ENCODE assay signal across 18 mouse cellular contexts in the genomic region with DNA sequence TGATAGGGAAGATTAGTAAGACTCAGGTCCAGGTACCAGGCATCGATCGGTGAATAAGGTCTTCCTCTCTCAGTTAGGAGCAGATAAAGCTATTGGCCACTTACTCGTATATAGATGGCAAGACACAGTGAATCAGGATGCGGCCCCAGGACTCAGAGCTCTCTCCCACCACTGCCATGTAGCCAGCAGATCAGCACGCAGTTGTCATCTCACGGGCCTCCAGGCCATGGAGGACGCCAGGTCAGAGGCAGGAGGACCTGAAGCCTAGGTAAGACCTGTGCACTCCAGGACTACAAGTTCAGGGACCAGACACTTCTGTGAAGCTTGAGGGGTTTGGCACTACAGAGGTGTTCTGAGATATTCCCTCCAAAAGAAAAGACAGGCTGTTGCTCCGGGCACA. TPM values are rescaled to one million over a fixed set of nuclear protein-coding genes. Genes with fewer than 3 reads are reported as not detected.
DNase-seq lines count a peak whose midpoint lies in the region; ATAC-seq lines count a peak whose summit lies in the region.
"Had no signal": no experiment of that assay in that cellular context is flagged by ENCODE, and none has a peak within 500 bp of the region (broad histone marks: within the 10 kb centered on the region; RNA-seq: fewer than 3 reads in every experiment).

No protein-coding gene starts in this region.

- intact Hi-C loops in gastrocnemius, postnatal 36 days (cut with DNase I): no loop called here

- peak; percentile 22 for DNase-seq in cerebellum, adult 9-10 months
- DNase-seq in gastrocnemius, postnatal 10 days: peak; percentile 3
- no peak for DNase-seq in gastrocnemius, postnatal 36 days
- DNase-seq in urinary bladder, postnatal 14 days (ENCODE audit: low spot score): peak; percentile 1
- DNase-seq in urinary bladder, adult 2 months (ENCODE audit: low spot score): no peak
- DNase-seq: adrenal gland, adult 2 months; adrenal gland, postnatal 14 days; heart, adult 2 months; heart, postnatal 14 days; heart, postnatal 4 days; kidney, adult 18-20 months had no signal

- no peak for ATAC-seq in cerebellum, adult (ENCODE audit: insufficient number of reproducible peaks, low FRiP score, low TSS enrichment)
- ATAC-seq: CD4-positive, CD25-positive, alpha-beta regulatory T cell, adult 4 months; forebrain, embryonic 14.5 days; hindbrain, postnatal 0 days; inflammation-experienced regulatory T-cells, adult 6 months; intestine, embryonic 16.5 days had no signal

RNA-seq across cellular contexts. Expression of gene Coro2b, which starts 21.2 kb away (rescaled TPM):
- 10 to 100 TPM; 10.6 to 12.4 TPM for total RNA-seq in gastrocnemius, postnatal 10 days (2021)
- 1 to 10 TPM; 5.5 to 6.8 TPM for total RNA-seq in gastrocnemius, postnatal 36 days (2021)
- 4.9 and 7.9 TPM in 2 replicates for polyA plus RNA-seq in urinary bladder, adult 2 months (2012; rRNA removed)
- total RNA-seq: MEL had no signal

Comparison
In these comparisons a context has a peak if more than half of its experiments do, and no peak if none do; other contexts are left out.
1. DNase-seq: peak in cerebellum, adult 9-10 months (single experiment), gastrocnemius, postnatal 10 days (single experiment) and urinary bladder, postnatal 14 days (single experiment); none in gastrocnemius, postnatal 36 days (0 of 2) and urinary bladder, adult 2 months (single experiment).